Mouse (Mus musculus): ENCODE measurements around the gene Foxb1. TPM values are rescaled to one million over a fixed set of nuclear protein-coding genes. Genes with fewer than 3 reads are reported as not detected.

Gene Foxb1
- polyA plus RNA-seq, 1 experiment from 2014 or later, result not detected

DNA sequence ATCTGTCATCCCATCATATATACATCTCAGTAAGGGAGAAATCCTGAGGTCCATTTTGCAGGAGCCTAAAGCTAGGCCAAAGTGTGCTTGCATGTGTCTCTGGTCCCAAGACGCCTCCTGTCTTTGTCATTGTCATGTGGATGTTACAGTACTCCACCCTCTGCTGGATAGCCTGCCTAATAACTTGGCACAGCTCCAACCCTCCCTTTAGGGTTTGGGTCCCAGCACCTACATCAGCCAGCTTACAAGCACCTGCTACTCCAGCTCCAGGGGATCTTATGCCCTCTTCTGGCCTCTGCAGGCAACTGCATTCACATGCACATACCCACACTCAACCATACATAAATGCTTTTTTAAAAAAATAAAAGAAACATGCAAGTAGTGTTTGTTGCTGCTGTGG is 12.8 kb downstream of the Foxb1 start:
- peaks cover 8% of the 10 kb centered on the region for H3K27me3 ChIP-seq (replicated peaks; ENCODE audit: control insufficient read depth, insufficient read depth, low read length)

DNA sequence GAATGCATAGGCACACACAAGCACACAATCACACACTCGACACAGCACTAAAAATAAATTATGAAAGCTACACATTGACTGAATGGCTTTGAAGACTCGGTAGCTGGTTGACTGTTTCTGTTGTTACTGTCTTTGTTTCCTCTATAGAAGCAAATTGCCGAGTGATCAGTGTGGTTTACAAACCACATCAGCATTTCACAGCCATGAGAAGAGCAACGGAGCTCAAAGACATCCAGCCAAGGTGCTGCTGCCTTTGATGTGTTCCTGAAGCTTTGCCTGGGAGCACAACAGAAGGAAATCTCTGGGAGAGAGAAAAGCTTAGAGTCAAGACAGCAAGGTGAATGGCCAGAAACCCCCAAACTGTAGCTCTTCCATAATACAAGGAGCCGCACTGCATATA is 32.0 kb downstream of the Foxb1 start:
- H3K9me3 ChIP-seq (ENCODE audit: control insufficient read depth), result no peaks in the 10 kb centered on the region

More for the DNA sequence above, 12.8 kb downstream of the Foxb1 start:
- no peak overlapping the region for H3K27ac ChIP-seq (ENCODE audit: low read depth, low read length)
- H3K9me3 ChIP-seq (ENCODE audit: control insufficient read depth), result no peaks in the 10 kb centered on the region
- no peak overlapping the region for H3K4me2 ChIP-seq (replicated peaks; ENCODE audit: low read depth)
- no peak overlapping the region for H3K9ac ChIP-seq (ENCODE audit: low read depth, low read length)
- no peaks in the 10 kb centered on the region for H3K4me1 ChIP-seq (replicated peaks; ENCODE audit: control insufficient read depth, insufficient read depth, low read length)
- no peak for ATAC-seq
- peak; percentile 47 for TF ChIP-seq CTCF (IDR thresholded peaks at IDR 0.05; ENCODE audit: low read depth)
- no peak overlapping the region for H3K4me3 ChIP-seq (ENCODE audit: low read depth, low read length)
- WGBS, result 84% methylated on average over 1 of the region's 1 CpGs
- H3K36me3 ChIP-seq (ENCODE audit: control insufficient read depth, insufficient read depth), result no peaks in the 10 kb centered on the region

GRCm38 (mm10) chr9:69718431-69718830 is 42.3 kb downstream of the Foxb1 start:
- H3K27ac ChIP-seq (ENCODE audit: low read depth, low read length), result no peak overlapping the region
- H3K4me2 ChIP-seq (replicated peaks; ENCODE audit: low read depth), result no peak overlapping the region
- H3K4me3 ChIP-seq (ENCODE audit: low read depth, low read length), result no peak overlapping the region
- H3K9me3 ChIP-seq (ENCODE audit: control insufficient read depth), result no peaks in the 10 kb centered on the region
- no peak for ATAC-seq
- no peaks in the 10 kb centered on the region; the same call in 1 of the 2 replicates for H3K4me1 ChIP-seq (replicated peaks; ENCODE audit: control insufficient read depth, insufficient read depth, low read length)
- H3K36me3 ChIP-seq (ENCODE audit: control insufficient read depth, insufficient read depth), result no peaks in the 10 kb centered on the region
- 85% methylated on average over 9 of the region's 9 CpGs for WGBS
- no peak overlapping the region for H3K9ac ChIP-seq (ENCODE audit: low read depth, low read length)
- TF ChIP-seq CTCF (IDR thresholded peaks at IDR 0.05; ENCODE audit: low read depth), result no peak
- H3K27me3 ChIP-seq (replicated peaks; ENCODE audit: control insufficient read depth, insufficient read depth, low read length), result no peaks in the 10 kb centered on the region

More for the DNA sequence above, 32.0 kb downstream of the Foxb1 start:
- 47% methylated on average over 5 of the region's 5 CpGs for WGBS
- Histone ChIP-seq H3K4me1 (replicated peaks; ENCODE audit: control insufficient read depth, insufficient read depth, low read length) (no peaks in the 10 kb centered on the region), H3K4me2 (replicated peaks; ENCODE audit: low read depth) (no peak overlapping the region), H3K4me3 (ENCODE audit: low read depth, low read length) (no peak overlapping the region), H3K27me3 (replicated peaks; ENCODE audit: control insufficient read depth, insufficient read depth, low read length) (no peaks in the 10 kb centered on the region), H3K27ac (ENCODE audit: low read depth, low read length) (no peak overlapping the region), H3K9ac (ENCODE audit: low read depth, low read length) (no peak overlapping the region), H3K36me3 (ENCODE audit: control insufficient read depth, insufficient read depth) (no peaks in the 10 kb centered on the region)
- no peak for TF ChIP-seq CTCF (IDR thresholded peaks at IDR 0.05; ENCODE audit: low read depth)
- no peak for ATAC-seq

DNA sequence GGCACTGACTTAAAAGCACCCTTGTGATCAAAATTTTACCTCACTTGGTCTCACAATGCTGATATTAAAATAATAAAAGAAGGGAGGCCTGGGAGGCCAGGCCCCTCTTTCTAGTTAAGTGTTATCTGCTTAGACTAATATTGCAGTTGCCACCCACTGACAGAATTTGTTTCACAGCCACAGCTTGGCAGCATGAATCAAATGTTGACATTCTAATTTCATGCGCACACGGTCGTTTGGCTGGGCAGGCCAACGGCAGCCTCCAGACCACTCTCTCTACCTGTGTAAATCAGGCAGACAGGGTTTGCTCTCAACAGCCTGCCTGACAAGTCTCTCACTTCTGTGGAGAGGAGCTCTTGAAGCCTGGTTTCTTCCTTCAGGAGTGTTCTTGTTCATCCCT is 44.4 kb downstream of the Foxb1 start:
- Histone ChIP-seq H3K4me2 (replicated peaks; ENCODE audit: low read depth) (no peak overlapping the region), H3K9ac (ENCODE audit: low read depth, low read length) (no peak overlapping the region), H3K4me3 (ENCODE audit: low read depth, low read length) (no peak overlapping the region), H3K27ac (ENCODE audit: low read depth, low read length) (no peak overlapping the region), H3K36me3 (ENCODE audit: control insufficient read depth, insufficient read depth) (no peaks in the 10 kb centered on the region), H3K4me1 (replicated peaks; ENCODE audit: control insufficient read depth, insufficient read depth, low read length) (no peaks in the 10 kb centered on the region; the same call in 1 of the 2 replicates), H3K27me3 (replicated peaks; ENCODE audit: control insufficient read depth, insufficient read depth, low read length) (no peaks in the 10 kb centered on the region), H3K9me3 (ENCODE audit: control insufficient read depth) (no peaks in the 10 kb centered on the region)
- no peak for TF ChIP-seq CTCF (IDR thresholded peaks at IDR 0.05; ENCODE audit: low read depth)
- no peak for ATAC-seq
- WGBS, result 19% methylated on average over 4 of the region's 4 CpGs

DNA sequence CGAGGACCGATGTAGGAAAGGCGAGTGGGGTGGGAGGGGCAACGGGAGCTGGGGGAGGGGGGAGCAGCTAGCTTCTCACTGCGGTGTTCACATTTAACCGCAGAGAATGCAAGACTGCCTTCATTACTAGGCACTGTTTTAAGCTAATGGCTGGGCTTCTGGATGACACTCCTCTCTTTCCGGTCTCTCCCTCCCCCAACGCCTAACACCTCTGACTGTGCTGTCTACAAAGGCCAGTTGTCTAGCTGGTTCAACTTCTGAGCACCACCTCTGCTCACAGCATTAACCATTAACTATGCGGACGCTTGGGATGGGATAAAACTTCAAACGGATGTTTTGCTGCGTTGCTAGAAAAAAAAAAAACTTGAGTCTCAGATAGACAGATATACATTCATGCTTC is 45.3 kb downstream of the Foxb1 start:
- no peak overlapping the region for H3K4me3 ChIP-seq (ENCODE audit: low read depth, low read length)
- 20% methylated on average over 12 of the region's 12 CpGs for WGBS
- H3K27ac ChIP-seq (ENCODE audit: low read depth, low read length), result no peak overlapping the region
- no peaks in the 10 kb centered on the region for H3K9me3 ChIP-seq (ENCODE audit: control insufficient read depth)
- no peaks in the 10 kb centered on the region for H3K27me3 ChIP-seq (replicated peaks; ENCODE audit: control insufficient read depth, insufficient read depth, low read length)
- H3K4me1 ChIP-seq (replicated peaks; ENCODE audit: control insufficient read depth, insufficient read depth, low read length), result no peaks in the 10 kb centered on the region; the same call in 1 of the 2 replicates
- no peaks in the 10 kb centered on the region for H3K36me3 ChIP-seq (ENCODE audit: control insufficient read depth, insufficient read depth)
- peak; percentile 49; the same call in 1 of the 2 replicates for ATAC-seq
- no peak for TF ChIP-seq CTCF (IDR thresholded peaks at IDR 0.05; ENCODE audit: low read depth)
- H3K9ac ChIP-seq (ENCODE audit: low read depth, low read length), result no peak overlapping the region
- H3K4me2 ChIP-seq (replicated peaks; ENCODE audit: low read depth), result peak overlapping the region; percentile 43

GRCm38 (mm10) chr9:69714346-69714745 is 46.4 kb downstream of the Foxb1 start:
- H3K27ac ChIP-seq (ENCODE audit: low read depth, low read length), result no peak overlapping the region
- no peak overlapping the region for H3K4me3 ChIP-seq (ENCODE audit: low read depth, low read length)
- no peak for ATAC-seq
- no peaks in the 10 kb centered on the region; the same call in 1 of the 2 replicates for H3K4me1 ChIP-seq (replicated peaks; ENCODE audit: control insufficient read depth, insufficient read depth, low read length)
- no peak for TF ChIP-seq CTCF (IDR thresholded peaks at IDR 0.05; ENCODE audit: low read depth)
- no peaks in the 10 kb centered on the region for H3K27me3 ChIP-seq (replicated peaks; ENCODE audit: control insufficient read depth, insufficient read depth, low read length)
- 54% methylated on average over 7 of the region's 7 CpGs for WGBS
- H3K36me3 ChIP-seq (ENCODE audit: control insufficient read depth, insufficient read depth), result no peaks in the 10 kb centered on the region
- H3K9me3 ChIP-seq (ENCODE audit: control insufficient read depth), result no peaks in the 10 kb centered on the region
- H3K4me2 ChIP-seq (replicated peaks; ENCODE audit: low read depth), result no peak overlapping the region
- H3K9ac ChIP-seq (ENCODE audit: low read depth, low read length), result no peak overlapping the region
